ENCODE assay signal across 8 mouse cellular contexts in genomic region chr9:121316621-121317405, GRCm38 (mm10). TPM values are rescaled to one million over a fixed set of nuclear protein-coding genes. Genes with fewer than 3 reads are reported as not detected.
A peak's percentile ranks its signal among the peaks of the same experiment; 100 is the strongest.
DNase-seq lines count a peak whose midpoint lies in the region; ATAC-seq and TF ChIP-seq lines count a peak whose summit lies in the region.

No protein-coding gene starts in this region.

- WGBS in liver, adult 2 months: 44% methylated on average over 12 of the region's 12 CpGs
- WGBS in cerebellum, adult 2 months: 13% methylated on average over 12 of the region's 12 CpGs
- 7% methylated on average over 12 of the region's 12 CpGs for WGBS in heart, adult 2 months
- 61% methylated on average over 12 of the region's 12 CpGs for WGBS in kidney, postnatal 0 days
- 60% methylated on average over 12 of the region's 12 CpGs for WGBS in midbrain, embryonic 12.5 days

- H3K27ac ChIP-seq in liver, adult 2 months (replicated peaks; ENCODE audit: insufficient read depth, low read depth, low read length): peak overlapping the region; percentile 36
- peak overlapping the region; percentile 60 for H3K27ac ChIP-seq in cerebellum, adult 2 months (ENCODE audit: insufficient read depth, low read length)
- H3K27ac ChIP-seq in heart, adult 2 months: peak overlapping the region; percentile 98
- peak overlapping the region; percentile 47 for H3K27ac ChIP-seq in kidney, postnatal 0 days
- H3K27ac ChIP-seq in midbrain, embryonic 12.5 days (replicated peaks): peak overlapping the region; percentile 70

- no peak overlapping the region for H3K4me2 ChIP-seq in kidney, postnatal 0 days (ENCODE audit: low read length)
- no peak overlapping the region for H3K4me2 ChIP-seq in midbrain, embryonic 12.5 days (replicated peaks)

- intact Hi-C loops in heart, adult 2 months (cut with DNase I): no loop called here

- ATAC-seq in kidney, postnatal 0 days (replicated peaks; ENCODE audit: low FRiP score, low read depth): no peak
- no peak for ATAC-seq in midbrain, embryonic 12.5 days (ENCODE audit: low FRiP score, low read depth)

- TF ChIP-seq CTCF in liver, adult 2 months (IDR thresholded peaks at IDR 0.05; ENCODE audit: low read depth, low read length): peak; percentile 48
- peak; percentile 8; the same call in 1 of the 2 replicates for TF ChIP-seq CTCF in cerebellum, adult 2 months (IDR thresholded peaks at IDR 0.05; ENCODE audit: borderline replicate concordance, insufficient read depth, low read depth, low read length)
- peak; percentile 47 for TF ChIP-seq CTCF in heart, adult 2 months (IDR thresholded peaks at IDR 0.05)
- TF ChIP-seq CTCF in kidney, postnatal 0 days (IDR thresholded peaks at IDR 0.05; ENCODE audit: low read depth): no peak

- H3K79me2 ChIP-seq in liver, adult 2 months (ENCODE audit: control insufficient read depth, insufficient read depth, low read length): peaks cover 29% of the 10 kb centered on the region; the same call in 1 of the 2 replicates
- peaks cover 7% of the 10 kb centered on the region; the same call in 1 of the 2 replicates for H3K79me2 ChIP-seq in heart, adult 2 months (replicated peaks; ENCODE audit: control insufficient read depth, insufficient read depth, low read length)

- H3K36me3 ChIP-seq in liver, adult 2 months (ENCODE audit: control insufficient read depth, insufficient read depth, low read length): no peaks in the 10 kb centered on the region
- H3K36me3 ChIP-seq in heart, adult 2 months (ENCODE audit: control insufficient read depth, insufficient read depth, low read length): peaks cover 18% of the 10 kb centered on the region
- no peaks in the 10 kb centered on the region for H3K36me3 ChIP-seq in kidney, postnatal 0 days (ENCODE audit: insufficient read depth, low read length)
- H3K36me3 ChIP-seq in midbrain, embryonic 12.5 days: peaks cover 8% of the 10 kb centered on the region

- H3K27me3 ChIP-seq in liver, adult 2 months (ENCODE audit: control insufficient read depth, insufficient read depth, low read length): no peaks in the 10 kb centered on the region
- no peaks in the 10 kb centered on the region for H3K27me3 ChIP-seq in cerebellum, adult 2 months (ENCODE audit: control insufficient read depth, insufficient read depth, low read length)
- no peaks in the 10 kb centered on the region for H3K27me3 ChIP-seq in heart, adult 2 months (ENCODE audit: control insufficient read depth, insufficient read depth, low read length)
- H3K27me3 ChIP-seq in kidney, postnatal 0 days (ENCODE audit: insufficient read depth, low read length): no peaks in the 10 kb centered on the region
- no peaks in the 10 kb centered on the region for H3K27me3 ChIP-seq in midbrain, embryonic 12.5 days

- no peak overlapping the region for H3K4me3 ChIP-seq in liver, adult 2 months (ENCODE audit: insufficient read depth, low read depth, low read length)
- H3K4me3 ChIP-seq in cerebellum, adult 2 months (replicated peaks; ENCODE audit: insufficient read depth, low read depth, low read length): no peak overlapping the region
- no peak overlapping the region for H3K4me3 ChIP-seq in heart, adult 2 months
- no peak overlapping the region for H3K4me3 ChIP-seq in kidney, postnatal 0 days (replicated peaks; ENCODE audit: low read depth, low read length)
- H3K4me3 ChIP-seq in midbrain, embryonic 12.5 days: no peak overlapping the region

- TF ChIP-seq EP300 in heart, adult 2 months (IDR thresholded peaks at IDR 0.05; ENCODE audit: insufficient read depth, low read depth, low read length): peak; percentile 72

- peak; percentile 59 for DNase-seq in liver, adult 2 months (ENCODE audit: extremely low read depth, low read depth, low spot score)
- DNase-seq in liver: no peak
- peak; percentile 62 to 81 for DNase-seq in cerebellum, adult 2 months
- peak; percentile 68 to 78 for DNase-seq in heart, adult 2 months
- DNase-seq in kidney, postnatal 0 days (ENCODE audit: low spot score): no peak
- no peak for DNase-seq in urinary bladder, adult 2 months (ENCODE audit: low spot score)
- no peak for DNase-seq in layer of hippocampus, adult 11-12 months (ENCODE audit: low spot score)

- H3K9ac ChIP-seq in liver, adult 2 months (ENCODE audit: low read depth, low read length): no peak overlapping the region
- H3K9ac ChIP-seq in heart, adult 2 months (ENCODE audit: low read depth, low read length): peak overlapping the region; percentile 49
- no peak overlapping the region for H3K9ac ChIP-seq in kidney, postnatal 0 days (ENCODE audit: low read depth, low read length)
- H3K9ac ChIP-seq in midbrain, embryonic 12.5 days (replicated peaks): no peak overlapping the region

- no peaks in the 10 kb centered on the region for H3K9me3 ChIP-seq in kidney, postnatal 0 days (replicated peaks; ENCODE audit: low read length)
- no peaks in the 10 kb centered on the region for H3K9me3 ChIP-seq in midbrain, embryonic 12.5 days

- peaks cover 12% of the 10 kb centered on the region; the same call in 1 of the 2 replicates for H3K4me1 ChIP-seq in liver, adult 2 months (ENCODE audit: control insufficient read depth, insufficient read depth, low read length)
- peaks cover 60% of the 10 kb centered on the region for H3K4me1 ChIP-seq in cerebellum, adult 2 months (ENCODE audit: control insufficient read depth, insufficient read depth, low read length)
- H3K4me1 ChIP-seq in heart, adult 2 months (ENCODE audit: control insufficient read depth, insufficient read depth, low read length): peaks cover 50% of the 10 kb centered on the region
- peaks cover 30% of the 10 kb centered on the region for H3K4me1 ChIP-seq in kidney, postnatal 0 days (replicated peaks; ENCODE audit: insufficient read depth, low read length)
- H3K4me1 ChIP-seq in midbrain, embryonic 12.5 days: peaks cover 71% of the 10 kb centered on the region

- TF ChIP-seq POLR2A in liver, adult 2 months (IDR thresholded peaks at IDR 0.05; ENCODE audit: extremely low read depth, insufficient read depth, low read length): no peak
- no peak for TF ChIP-seq POLR2A in cerebellum, adult 2 months (IDR thresholded peaks at IDR 0.05; ENCODE audit: borderline replicate concordance, insufficient read depth, low read length)
- peak; percentile 40; the same call in 1 of the 2 replicates for TF ChIP-seq POLR2A in heart, adult 2 months (IDR thresholded peaks at IDR 0.05; ENCODE audit: insufficient read depth, low read depth, low read length)

RNA-seq across cellular contexts. Expression of gene Trak1, which starts 19.5 kb away (rescaled TPM):
- 50.3 and 56.6 TPM in 2 replicates for total RNA-seq in liver, adult 2 months (2014; rRNA removed)
- polyA plus RNA-seq in liver, adult 2 months (2012; rRNA removed): 58.8 and 61.2 TPM in 2 replicates
- 103 TPM in 2 replicates for polyA plus RNA-seq in cerebellum, adult 2 months (2012; rRNA removed)
- 100 to 1,000 TPM; 276 to 302 TPM for total RNA-seq in heart, adult 2 months (2021)
- 170 and 204 TPM in 2 replicates for polyA plus RNA-seq in heart, adult 2 months (2012; rRNA removed)
- polyA plus RNA-seq in kidney, postnatal 0 days (2015; fragmentation: Nextera tagmentation; extraction: Ambion mirVana): 11.6 and 13.0 TPM in 2 replicates
- polyA plus RNA-seq in midbrain, embryonic 12.5 days (2016; fragmentation: Nextera tagmentation; extraction: Ambion mirVana): 38.0 and 42.2 TPM in 2 replicates
- 35.9 and 51.4 TPM in 2 replicates for polyA plus RNA-seq in urinary bladder, adult 2 months (2012; rRNA removed)

RNA-seq across cellular contexts. Expression of gene Ulk4, which starts 39.8 kb away (rescaled TPM):
- total RNA-seq in liver, adult 2 months (2014; rRNA removed): under 0.01 and 0.20 TPM in 2 replicates
- 0.07 and 0.24 TPM in 2 replicates for polyA plus RNA-seq in liver, adult 2 months (2012; rRNA removed)
- 2.1 and 2.5 TPM in 2 replicates for polyA plus RNA-seq in cerebellum, adult 2 months (2012; rRNA removed)
- total RNA-seq in heart, adult 2 months (2021): under 1 TPM; 0.18 to 0.30 TPM
- polyA plus RNA-seq in heart, adult 2 months (2012; rRNA removed): 0.47 and 2.3 TPM in 2 replicates
- polyA plus RNA-seq in kidney, postnatal 0 days (2015; fragmentation: Nextera tagmentation; extraction: Ambion mirVana): 135 and 136 TPM in 2 replicates
- 193 and 218 TPM in 2 replicates for polyA plus RNA-seq in midbrain, embryonic 12.5 days (2016; fragmentation: Nextera tagmentation; extraction: Ambion mirVana)
- polyA plus RNA-seq in urinary bladder, adult 2 months (2012; rRNA removed): 2.4 and 2.9 TPM in 2 replicates

Comparison
In these comparisons a context has a peak if more than half of its experiments do, and no peak if none do; other contexts are left out.
1. DNase-seq: peak in liver, adult 2 months (single experiment), cerebellum, adult 2 months (2 of 2) and heart, adult 2 months (2 of 2); none in liver (single experiment), kidney, postnatal 0 days (single experiment), urinary bladder, adult 2 months (single experiment) and layer of hippocampus, adult 11-12 months (single experiment).
2. H3K27ac ChIP-seq: peak in every context shown above with its lines; median percentile 98 in heart, adult 2 months; 70 in midbrain, embryonic 12.5 days; 60 in cerebellum, adult 2 months; 47 in kidney, postnatal 0 days; 36 in liver, adult 2 months.
3. RNA of gene Ulk4, which starts 39.8 kb away (polyA plus RNA-seq): 193 to 218 TPM in midbrain, embryonic 12.5 days and 135 to 136 TPM in kidney, postnatal 0 days; 2.4 to 2.9 TPM in urinary bladder, adult 2 months, 0.47 to 2.3 TPM in heart, adult 2 months, 2.1 to 2.5 TPM in cerebellum, adult 2 months and 0.07 to 0.24 TPM in liver, adult 2 months; every median in the first group is over 10 times any median in the second.